Mouse (Mus musculus): Measurements from ENCODE around the gene Plekhg6. TPM values are rescaled to one million over a fixed set of nuclear protein-coding genes. Genes with fewer than 3 reads are reported as not detected.

Gene Plekhg6
- polyA plus RNA-seq, 1 experiment from 2014 or later, result 13.2 TPM

DNA sequence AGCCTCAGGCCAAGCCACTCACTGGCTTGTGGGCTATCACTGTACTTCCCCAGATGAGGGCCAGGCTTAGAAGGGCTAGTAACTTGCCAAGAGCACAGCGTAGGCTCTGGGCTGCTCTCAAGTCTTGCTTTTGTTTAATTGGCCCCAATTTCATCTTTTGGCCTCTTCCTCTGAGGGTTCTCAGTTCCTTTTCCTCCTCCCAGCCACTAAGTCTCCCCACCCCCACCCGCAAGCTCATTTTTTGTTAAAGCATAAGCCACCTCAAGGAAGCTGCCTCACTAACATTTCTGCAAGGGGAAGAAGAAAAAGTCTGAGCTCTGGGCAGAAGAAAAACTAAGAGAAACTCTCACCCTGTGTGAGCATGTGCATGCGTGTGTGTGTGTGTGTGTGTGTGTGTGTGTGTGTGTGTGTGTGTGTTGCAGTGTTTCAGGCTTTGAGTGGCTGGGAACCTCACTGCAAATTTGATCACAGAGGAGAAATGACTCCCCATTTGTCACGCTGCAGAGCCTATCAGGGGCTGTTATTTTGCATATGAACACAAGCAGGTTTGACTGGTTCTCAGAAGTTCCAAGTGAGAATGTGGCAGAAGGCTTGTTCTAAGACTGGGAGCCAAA lies 12.7 kb downstream of the Plekhg6 start:
- H3K27ac ChIP-seq (ENCODE audit: low read length), result peak overlapping the region; percentile 37; the same call in 1 of the 2 replicates
- peak; percentile 14; the same call in 1 of the 2 replicates for ATAC-seq
- 49% methylated on average over 4 of the region's 4 CpGs for WGBS

DNA sequence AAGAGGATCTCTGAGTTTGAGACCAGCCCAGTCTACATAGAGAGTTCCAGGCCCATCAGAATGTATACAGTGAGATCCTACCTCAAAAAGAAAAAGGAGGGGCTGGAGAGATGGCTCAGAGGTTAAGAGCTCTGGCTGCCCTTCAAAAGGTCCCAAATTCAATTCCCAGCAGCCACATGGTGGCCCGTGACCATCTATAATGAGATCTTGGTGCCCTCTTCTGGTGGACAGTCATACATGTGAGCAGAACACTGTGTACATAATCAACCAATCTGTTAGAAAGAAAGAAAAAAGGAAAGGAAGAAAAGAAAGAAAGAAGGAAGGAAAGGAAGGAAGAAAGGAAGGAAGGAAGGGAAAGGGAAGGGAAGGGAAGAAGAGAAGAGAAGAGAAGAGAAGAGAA lies 14.5 kb downstream of the Plekhg6 start:
- Histone ChIP-seq H3K4me2 (ENCODE audit: low read depth, low read length) (no peak overlapping the region), H3K4me3 (ENCODE audit: low read length) (no peak overlapping the region), H3K36me3 (ENCODE audit: control insufficient read depth, insufficient read depth, low read length) (peaks cover 12% of the 10 kb centered on the region; the same call in 1 of the 2 replicates), H3K27me3 (replicated peaks; ENCODE audit: control insufficient read depth, insufficient read depth, low read length) (no peaks in the 10 kb centered on the region), H3K9ac (ENCODE audit: low read depth, low read length) (no peak overlapping the region), H3K4me1 (ENCODE audit: control insufficient read depth, insufficient read depth, low read length) (peaks cover 49% of the 10 kb centered on the region), H3K9me3 (ENCODE audit: control insufficient read depth, low read length) (no peaks in the 10 kb centered on the region), H3K27ac (ENCODE audit: low read length) (no peak overlapping the region)
- ATAC-seq, result no peak
- WGBS, result 70% methylated on average over 1 of the region's 1 CpGs

More for the DNA sequence above, 12.7 kb downstream of the Plekhg6 start:
- no peaks in the 10 kb centered on the region for H3K27me3 ChIP-seq (replicated peaks; ENCODE audit: control insufficient read depth, insufficient read depth, low read length)
- H3K9ac ChIP-seq (ENCODE audit: low read depth, low read length), result no peak overlapping the region
- H3K4me3 ChIP-seq (ENCODE audit: low read length), result no peak overlapping the region
- H3K9me3 ChIP-seq (ENCODE audit: control insufficient read depth, low read length), result no peaks in the 10 kb centered on the region
- H3K4me1 ChIP-seq (ENCODE audit: control insufficient read depth, insufficient read depth, low read length), result peaks cover 35% of the 10 kb centered on the region
- H3K4me2 ChIP-seq (ENCODE audit: low read depth, low read length), result no peak overlapping the region
- peaks cover 3% of the 10 kb centered on the region; the same call in 1 of the 2 replicates for H3K36me3 ChIP-seq (ENCODE audit: control insufficient read depth, insufficient read depth, low read length)

DNA sequence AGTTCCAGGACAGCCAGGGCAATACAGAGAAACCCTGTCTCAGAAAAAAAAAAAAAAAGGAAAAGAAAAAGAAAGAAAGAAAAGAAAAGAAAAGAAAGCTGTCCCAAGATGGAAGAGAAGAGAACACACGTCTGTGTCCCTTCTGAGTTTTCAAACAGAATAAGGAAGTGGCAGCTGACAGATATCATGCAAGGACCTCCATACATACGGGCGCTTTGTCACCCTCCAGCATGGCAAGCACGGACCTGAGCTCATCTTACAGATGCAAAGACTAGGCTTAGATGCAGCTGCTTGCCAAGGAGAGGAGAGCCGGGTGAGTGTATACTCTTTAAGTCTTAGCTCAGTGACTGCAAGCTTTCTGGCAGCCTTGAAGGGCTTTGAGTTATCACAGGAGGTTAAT lies 15.1 kb downstream of the Plekhg6 start:
- no peaks in the 10 kb centered on the region for H3K9me3 ChIP-seq (ENCODE audit: control insufficient read depth, low read length)
- ATAC-seq, result no peak
- H3K4me2 ChIP-seq (ENCODE audit: low read depth, low read length), result no peak overlapping the region
- 84% methylated on average over 5 of the region's 5 CpGs for WGBS
- no peak overlapping the region for H3K9ac ChIP-seq (ENCODE audit: low read depth, low read length)
- peaks cover 14% of the 10 kb centered on the region for H3K36me3 ChIP-seq (ENCODE audit: control insufficient read depth, insufficient read depth, low read length)
- H3K4me1 ChIP-seq (ENCODE audit: control insufficient read depth, insufficient read depth, low read length), result peaks cover 49% of the 10 kb centered on the region
- no peak overlapping the region for H3K27ac ChIP-seq (ENCODE audit: low read length)
- H3K4me3 ChIP-seq (ENCODE audit: low read length), result no peak overlapping the region
- no peaks in the 10 kb centered on the region for H3K27me3 ChIP-seq (replicated peaks; ENCODE audit: control insufficient read depth, insufficient read depth, low read length)

DNA sequence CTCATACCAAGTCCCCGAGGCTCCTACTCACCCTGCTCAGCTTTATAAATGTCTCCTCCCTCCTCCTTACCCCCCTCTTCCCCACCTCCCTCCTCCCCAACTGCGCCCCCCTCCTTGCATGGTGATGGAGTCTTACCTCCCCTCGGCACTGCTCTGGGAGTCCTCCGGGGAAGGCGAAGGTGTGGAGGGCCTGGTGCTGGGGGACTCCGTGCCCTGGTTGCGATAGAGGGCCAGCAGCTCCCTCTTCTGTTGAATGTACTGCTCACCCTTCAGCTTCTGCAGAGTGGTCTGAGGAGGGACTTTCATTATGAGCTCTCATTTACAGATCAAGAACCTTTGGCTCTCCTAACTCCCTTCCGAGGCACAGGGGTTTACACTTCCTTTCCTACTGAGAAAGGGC lies 16.1 kb downstream of the Plekhg6 start:
- ATAC-seq, result 0 out of 2 replicates have a peak, but pooled peaks have one; percentile 2
- WGBS, result 11% methylated on average over 8 of the region's 8 CpGs

DNA sequence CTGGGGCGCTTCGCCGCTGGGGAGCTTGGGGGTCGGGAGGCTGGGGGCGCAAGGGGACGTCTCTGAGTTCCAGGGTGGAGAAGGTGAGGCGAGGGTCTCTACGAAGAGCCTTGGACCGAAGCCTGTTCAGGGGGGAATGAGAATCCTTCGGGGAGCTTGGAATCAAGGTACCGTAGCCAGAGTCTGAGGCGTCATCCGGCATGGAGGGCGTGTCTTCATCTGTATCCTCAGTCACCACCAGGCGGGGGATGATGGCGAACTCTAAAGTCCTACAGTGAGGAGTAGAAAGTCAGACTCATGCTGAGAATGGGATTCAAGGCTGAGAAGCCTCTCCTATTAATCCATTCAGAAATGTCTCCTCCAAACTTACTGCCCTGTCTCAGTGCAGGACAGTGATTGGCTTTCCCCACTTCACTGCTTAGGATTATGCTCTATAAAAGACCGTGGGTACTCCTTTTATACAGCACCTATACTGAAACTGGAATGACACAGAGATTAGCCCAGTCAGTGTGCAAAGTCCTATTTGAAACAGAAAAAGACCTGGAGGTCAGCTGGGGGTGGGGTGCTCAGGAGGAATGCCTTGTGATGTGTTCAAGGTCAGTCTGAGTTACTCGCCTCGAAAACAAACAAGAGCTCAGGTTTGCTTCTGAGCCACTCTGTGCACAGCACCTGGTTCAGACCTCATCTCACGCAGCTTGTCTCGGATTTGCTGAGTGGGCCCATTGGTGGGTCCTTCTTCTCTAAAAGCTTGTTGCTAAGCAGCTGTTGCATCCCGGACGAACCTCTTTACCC lies 16.9 kb downstream of the Plekhg6 start:
- peaks cover 21% of the 10 kb centered on the region for H3K36me3 ChIP-seq (ENCODE audit: control insufficient read depth, insufficient read depth, low read length)
- H3K27me3 ChIP-seq (replicated peaks; ENCODE audit: control insufficient read depth, insufficient read depth, low read length), result no peaks in the 10 kb centered on the region
- no peaks in the 10 kb centered on the region for H3K9me3 ChIP-seq (ENCODE audit: control insufficient read depth, low read length)
- H3K4me1 ChIP-seq (ENCODE audit: control insufficient read depth, insufficient read depth, low read length), result peaks cover 43% of the 10 kb centered on the region
- ATAC-seq, result peak; percentile 74
- WGBS, result 23% methylated on average over 23 of the region's 23 CpGs
- H3K27ac ChIP-seq (ENCODE audit: low read length), result peak overlapping the region; percentile 73
- peak overlapping the region; percentile 22; the same call in 1 of the 2 replicates for H3K4me2 ChIP-seq (ENCODE audit: low read depth, low read length)
- H3K9ac ChIP-seq (ENCODE audit: low read depth, low read length), result 0 out of 2 replicates have a peak overlapping the region, but pooled peaks have one; percentile 53
- no peak overlapping the region for H3K4me3 ChIP-seq (ENCODE audit: low read length)

More for the DNA sequence above, 16.1 kb downstream of the Plekhg6 start:
- no peaks in the 10 kb centered on the region for H3K9me3 ChIP-seq (ENCODE audit: control insufficient read depth, low read length)
- H3K4me3 ChIP-seq (ENCODE audit: low read length), result no peak overlapping the region
- H3K4me1 ChIP-seq (ENCODE audit: control insufficient read depth, insufficient read depth, low read length), result peaks cover 49% of the 10 kb centered on the region
- H3K27me3 ChIP-seq (replicated peaks; ENCODE audit: control insufficient read depth, insufficient read depth, low read length), result no peaks in the 10 kb centered on the region
- H3K9ac ChIP-seq (ENCODE audit: low read depth, low read length), result peak overlapping the region; percentile 25; the same call in 1 of the 2 replicates
- peaks cover 14% of the 10 kb centered on the region for H3K36me3 ChIP-seq (ENCODE audit: control insufficient read depth, insufficient read depth, low read length)
- peak overlapping the region; percentile 73 for H3K27ac ChIP-seq (ENCODE audit: low read length)
- no peak overlapping the region for H3K4me2 ChIP-seq (ENCODE audit: low read depth, low read length)

DNA sequence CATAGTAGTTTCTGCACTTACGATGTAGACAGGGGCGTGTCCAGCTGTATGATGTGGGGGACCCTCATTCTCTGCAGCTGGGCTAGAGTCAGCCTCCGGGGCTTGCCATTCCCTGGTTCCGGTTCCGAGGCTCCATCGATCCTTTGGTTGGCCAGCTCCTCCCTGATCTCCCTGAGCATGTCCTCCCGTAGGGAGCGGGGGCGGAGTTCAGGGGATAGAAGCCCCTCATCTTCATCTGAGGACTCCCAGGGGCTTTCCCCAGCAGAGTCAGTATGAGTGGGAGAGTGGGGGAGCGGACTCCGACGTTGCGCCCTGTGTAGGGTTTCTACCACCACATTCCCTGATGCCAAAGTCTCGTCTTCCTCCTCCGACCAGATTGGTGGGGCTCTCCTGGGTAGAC lies 17.6 kb downstream of the Plekhg6 start:
- Histone ChIP-seq H3K9ac (ENCODE audit: low read depth, low read length) (0 out of 2 replicates have a peak overlapping the region, but pooled peaks have one; percentile 53), H3K4me3 (ENCODE audit: low read length) (no peak overlapping the region), H3K27ac (ENCODE audit: low read length) (peak overlapping the region; percentile 61), H3K36me3 (ENCODE audit: control insufficient read depth, insufficient read depth, low read length) (peaks cover 26% of the 10 kb centered on the region), H3K27me3 (replicated peaks; ENCODE audit: control insufficient read depth, insufficient read depth, low read length) (no peaks in the 10 kb centered on the region), H3K4me2 (ENCODE audit: low read depth, low read length) (peak overlapping the region; percentile 22; the same call in 1 of the 2 replicates), H3K4me1 (ENCODE audit: control insufficient read depth, insufficient read depth, low read length) (peaks cover 36% of the 10 kb centered on the region), H3K9me3 (ENCODE audit: control insufficient read depth, low read length) (no peaks in the 10 kb centered on the region)
- 37% methylated on average over 15 of the region's 15 CpGs for WGBS
- ATAC-seq, result 0 out of 2 replicates have a peak, but pooled peaks have one; percentile 4

DNA sequence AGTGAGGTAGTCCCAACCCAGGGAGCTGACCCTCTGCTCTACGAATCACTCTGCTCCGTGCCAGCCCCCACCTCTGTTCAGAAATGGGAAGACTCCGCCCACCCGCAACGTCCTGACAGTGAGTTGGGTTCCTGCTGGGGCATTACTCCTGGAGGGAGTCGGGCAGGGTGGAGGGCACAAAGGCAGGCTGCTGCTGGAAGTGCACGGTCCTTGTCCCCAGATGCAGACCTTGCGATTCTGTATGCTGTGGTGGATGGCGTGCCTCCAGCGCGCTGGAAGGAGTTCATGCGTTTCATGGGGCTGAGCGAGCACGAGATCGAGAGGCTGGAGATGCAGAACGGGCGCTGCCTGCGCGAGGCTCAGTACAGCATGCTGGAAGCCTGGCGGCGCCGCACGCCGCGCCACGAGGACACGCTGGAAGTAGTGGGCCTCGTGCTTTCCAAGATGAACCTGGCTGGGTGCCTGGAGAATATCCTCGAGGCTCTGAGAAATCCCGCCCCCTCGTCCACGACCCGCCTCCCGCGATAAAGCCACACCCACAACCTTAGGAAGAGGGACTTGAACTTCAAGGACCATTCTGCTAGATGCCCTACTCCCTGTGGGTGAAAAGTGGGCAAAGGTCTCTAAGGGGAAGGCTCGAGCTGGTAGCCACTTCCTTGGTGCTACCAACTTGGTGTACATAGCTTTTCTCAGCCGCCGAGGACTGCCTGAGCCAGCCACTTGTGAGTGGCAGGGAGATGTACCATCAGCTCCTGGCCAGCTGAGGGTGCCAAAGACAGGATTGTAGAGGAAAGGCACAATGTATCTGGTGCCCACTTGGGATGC lies 18.9 kb downstream of the Plekhg6 start:
- H3K4me3 ChIP-seq (ENCODE audit: low read length), result no peak overlapping the region
- no peak overlapping the region for H3K9ac ChIP-seq (ENCODE audit: low read depth, low read length)
- H3K27ac ChIP-seq (ENCODE audit: low read length), result 0 out of 2 replicates have a peak overlapping the region, but pooled peaks have one; percentile 2
- peaks cover 31% of the 10 kb centered on the region for H3K4me1 ChIP-seq (ENCODE audit: control insufficient read depth, insufficient read depth, low read length)
- no peaks in the 10 kb centered on the region for H3K9me3 ChIP-seq (ENCODE audit: control insufficient read depth, low read length)
- H3K27me3 ChIP-seq (replicated peaks; ENCODE audit: control insufficient read depth, insufficient read depth, low read length), result no peaks in the 10 kb centered on the region
- 45% methylated on average over 38 of the region's 38 CpGs for WGBS
- no peak overlapping the region for H3K4me2 ChIP-seq (ENCODE audit: low read depth, low read length)
- peaks cover 30% of the 10 kb centered on the region for H3K36me3 ChIP-seq (ENCODE audit: control insufficient read depth, insufficient read depth, low read length)
- peak; percentile 27 for ATAC-seq

DNA sequence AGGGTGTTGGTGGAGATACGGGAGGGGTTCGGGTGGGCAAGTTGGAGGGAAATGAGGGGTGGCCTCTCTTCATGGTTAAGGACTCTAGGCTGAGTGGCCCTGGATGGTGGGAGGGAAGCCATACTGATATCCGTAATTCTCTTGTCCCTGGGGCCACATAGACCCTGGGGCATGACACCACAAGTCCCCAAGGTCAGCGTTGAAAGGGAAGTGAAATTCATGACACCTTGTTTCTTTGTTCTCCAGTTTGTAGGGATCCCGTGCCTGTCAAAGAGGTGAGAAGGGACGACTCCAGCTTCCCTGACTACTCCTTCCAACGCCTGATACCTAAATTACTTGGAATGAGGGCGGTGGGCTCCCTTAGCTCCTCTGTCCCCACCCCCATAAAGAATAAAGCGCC lies 19.7 kb downstream of the Plekhg6 start:
- Histone ChIP-seq H3K27me3 (replicated peaks; ENCODE audit: control insufficient read depth, insufficient read depth, low read length) (no peaks in the 10 kb centered on the region), H3K4me1 (ENCODE audit: control insufficient read depth, insufficient read depth, low read length) (peaks cover 37% of the 10 kb centered on the region), H3K27ac (ENCODE audit: low read length) (no peak overlapping the region), H3K9me3 (ENCODE audit: control insufficient read depth, low read length) (no peaks in the 10 kb centered on the region), H3K4me2 (ENCODE audit: low read depth, low read length) (no peak overlapping the region), H3K9ac (ENCODE audit: low read depth, low read length) (no peak overlapping the region), H3K36me3 (ENCODE audit: control insufficient read depth, insufficient read depth, low read length) (peaks cover 30% of the 10 kb centered on the region), H3K4me3 (ENCODE audit: low read length) (no peak overlapping the region)
- no peak for ATAC-seq
- 77% methylated on average over 9 of the region's 9 CpGs for WGBS

DNA sequence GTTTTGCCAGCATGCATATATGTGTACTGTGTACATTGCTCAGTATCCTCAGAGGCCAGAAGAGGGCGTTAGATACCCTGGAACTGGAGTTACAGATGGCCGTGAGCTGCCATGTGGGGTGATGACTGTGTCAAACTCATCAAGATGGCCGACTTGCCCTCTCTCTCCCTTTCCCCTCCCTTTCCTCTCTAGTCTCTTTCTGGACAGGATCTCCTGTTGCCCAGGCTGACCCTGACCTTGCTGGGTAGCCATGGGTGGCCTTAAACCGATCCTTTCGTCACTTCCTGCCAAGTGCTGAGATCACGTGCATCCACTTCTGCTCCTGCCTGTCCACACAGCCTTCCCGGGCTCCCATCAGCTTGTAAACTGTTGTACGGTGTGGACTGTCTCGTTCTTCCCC lies 20.6 kb downstream of the Plekhg6 start:
- no peak overlapping the region for H3K4me3 ChIP-seq (ENCODE audit: low read length)
- H3K9me3 ChIP-seq (ENCODE audit: control insufficient read depth, low read length), result no peaks in the 10 kb centered on the region
- WGBS, result 52% methylated on average over 9 of the region's 9 CpGs
- no peak overlapping the region for H3K27ac ChIP-seq (ENCODE audit: low read length)
- H3K9ac ChIP-seq (ENCODE audit: low read depth, low read length), result no peak overlapping the region
- no peaks in the 10 kb centered on the region for H3K27me3 ChIP-seq (replicated peaks; ENCODE audit: control insufficient read depth, insufficient read depth, low read length)
- no peak overlapping the region for H3K4me2 ChIP-seq (ENCODE audit: low read depth, low read length)
- H3K4me1 ChIP-seq (ENCODE audit: control insufficient read depth, insufficient read depth, low read length), result peaks cover 45% of the 10 kb centered on the region
- peaks cover 30% of the 10 kb centered on the region for H3K36me3 ChIP-seq (ENCODE audit: control insufficient read depth, insufficient read depth, low read length)
- no peak for ATAC-seq

Measured in intestine, embryonic 16.5 days (tissue).